Mouse (Mus musculus): ENCODE results near the gene Gm12394. TPM values are rescaled to one million over a fixed set of nuclear protein-coding genes. Genes with fewer than 3 reads are reported as not detected.

The Gm12394 gene
- polyA plus RNA-seq (2015; fragmentation: Nextera tagmentation; extraction: Ambion mirVana) = 0.46 and 0.48 TPM in 2 replicates

GRCm38 (mm10) chr4:42856671-42857070 lies at the start of gene Gm12394:
Gene Gm12394 (minus strand): TSS chr4:42856771.

GRCm38 (mm10) chr4:42874134-42874533 lies 17.6 kb upstream of the Gm12394 start, which contains the start of gene Fam205c:
Gene Fam205c (minus strand): TSS chr4:42874234.

GRCm38 (mm10) chr4:42853788-42854187 lies 2.8 kb downstream of the Gm12394 start, which contains the start of gene Fam205a1:
Gene Fam205a1 (minus strand): TSS chr4:42853888.

GRCm38 (mm10) chr4:42773893-42774292 lies 82.7 kb downstream of the Gm12394 start, which contains the start of gene Ccl21a:
Gene Ccl21a (minus strand): TSS chr4:42773993.

GRCm38 (mm10) chr4:42756477-42756876 lies 100.1 kb downstream of the Gm12394 start, which contains the start of gene Ccl19:
Gene Ccl19 (minus strand): TSS chr4:42756577.

GRCm38 (mm10) chr4:42735245-42735644 lies 121.3 kb downstream of the Gm12394 start, which contains the start of gene 4930578G10Rik:
Gene 4930578G10Rik (plus strand): TSS chr4:42735545.

Other genes with a start within 250 kb of the Gm12394 start
- not detected in 2 replicates for gene Gm10591, start 244.6 kb downstream of the Gm12394 start, polyA plus RNA-seq (2015; fragmentation: Nextera tagmentation; extraction: Ambion mirVana)
- gene Gm2564, start 227.1 kb downstream of the Gm12394 start, polyA plus RNA-seq (2015; fragmentation: Nextera tagmentation; extraction: Ambion mirVana) = 0.75 and 1.4 TPM in 2 replicates
- not detected in 2 replicates for gene Ccl27b, start 201.5 kb downstream of the Gm12394 start, polyA plus RNA-seq (2015; fragmentation: Nextera tagmentation; extraction: Ambion mirVana)
- not detected in 2 replicates for gene Il11ra2, start 194.9 kb downstream of the Gm12394 start, polyA plus RNA-seq (2015; fragmentation: Nextera tagmentation; extraction: Ambion mirVana)
- gene 4930578G10Rik, start 121.2 kb downstream of the Gm12394 start, polyA plus RNA-seq (2015; fragmentation: Nextera tagmentation; extraction: Ambion mirVana) = 0.48 and 1.2 TPM in 2 replicates
- 0.49 and 0.62 TPM in 2 replicates for gene Ccl19, start 100.2 kb downstream of the Gm12394 start, polyA plus RNA-seq (2015; fragmentation: Nextera tagmentation; extraction: Ambion mirVana)
- gene Ccl21a, start 82.8 kb downstream of the Gm12394 start, polyA plus RNA-seq (2015; fragmentation: Nextera tagmentation; extraction: Ambion mirVana) = 0.65 and 0.81 TPM in 2 replicates
- gene Fam205a1, start 2.9 kb downstream of the Gm12394 start, polyA plus RNA-seq (2015; fragmentation: Nextera tagmentation; extraction: Ambion mirVana) = 0.28 TPM in 1 of 2 replicates, not detected in the other
- 4.9 and 5.1 TPM in 2 replicates for gene Fam205c, start 17.5 kb upstream of the Gm12394 start, polyA plus RNA-seq (2015; fragmentation: Nextera tagmentation; extraction: Ambion mirVana)
- 45.8 and 51.0 TPM in 2 replicates for gene Phf24, start 59.9 kb upstream of the Gm12394 start, polyA plus RNA-seq (2015; fragmentation: Nextera tagmentation; extraction: Ambion mirVana)
- 34.5 and 36.2 TPM in 2 replicates for gene Dnajb5, start 93.0 kb upstream of the Gm12394 start, polyA plus RNA-seq (2015; fragmentation: Nextera tagmentation; extraction: Ambion mirVana)
- gene 1700022I11Rik, start 112.8 kb upstream of the Gm12394 start, polyA plus RNA-seq (2015; fragmentation: Nextera tagmentation; extraction: Ambion mirVana) = 0.26 and 0.31 TPM in 2 replicates
- gene Vcp, start 143.7 kb upstream of the Gm12394 start, polyA plus RNA-seq (2015; fragmentation: Nextera tagmentation; extraction: Ambion mirVana) = 393 and 394 TPM in 2 replicates
- gene Fancg, start 153.7 kb upstream of the Gm12394 start, polyA plus RNA-seq (2015; fragmentation: Nextera tagmentation; extraction: Ambion mirVana) = 11.2 and 14.2 TPM in 2 replicates
- 20.2 and 22.9 TPM in 2 replicates for gene Pigo, start 169.0 kb upstream of the Gm12394 start, polyA plus RNA-seq (2015; fragmentation: Nextera tagmentation; extraction: Ambion mirVana)
- gene Stoml2, start 174.9 kb upstream of the Gm12394 start, polyA plus RNA-seq (2015; fragmentation: Nextera tagmentation; extraction: Ambion mirVana) = 240 and 247 TPM in 2 replicates
- 25.8 and 28.0 TPM in 2 replicates for gene Fam214b, start 189.4 kb upstream of the Gm12394 start, polyA plus RNA-seq (2015; fragmentation: Nextera tagmentation; extraction: Ambion mirVana)
- gene Unc13b, start 202.2 kb upstream of the Gm12394 start, polyA plus RNA-seq (2015; fragmentation: Nextera tagmentation; extraction: Ambion mirVana) = 5.6 and 6.8 TPM in 2 replicates

Measured in neural tube, postnatal 0 days (tissue).